Mouse (Mus musculus) 416B (cell line): ENCODE data around the gene Gtpbp3.

ENCODE experiments used
- DNase-seq: peaks from one replicate; pipeline ENCODE4 v3.0.0; 2011; ENCODE audit warnings: low read depth

The Gtpbp3 gene

DNA sequence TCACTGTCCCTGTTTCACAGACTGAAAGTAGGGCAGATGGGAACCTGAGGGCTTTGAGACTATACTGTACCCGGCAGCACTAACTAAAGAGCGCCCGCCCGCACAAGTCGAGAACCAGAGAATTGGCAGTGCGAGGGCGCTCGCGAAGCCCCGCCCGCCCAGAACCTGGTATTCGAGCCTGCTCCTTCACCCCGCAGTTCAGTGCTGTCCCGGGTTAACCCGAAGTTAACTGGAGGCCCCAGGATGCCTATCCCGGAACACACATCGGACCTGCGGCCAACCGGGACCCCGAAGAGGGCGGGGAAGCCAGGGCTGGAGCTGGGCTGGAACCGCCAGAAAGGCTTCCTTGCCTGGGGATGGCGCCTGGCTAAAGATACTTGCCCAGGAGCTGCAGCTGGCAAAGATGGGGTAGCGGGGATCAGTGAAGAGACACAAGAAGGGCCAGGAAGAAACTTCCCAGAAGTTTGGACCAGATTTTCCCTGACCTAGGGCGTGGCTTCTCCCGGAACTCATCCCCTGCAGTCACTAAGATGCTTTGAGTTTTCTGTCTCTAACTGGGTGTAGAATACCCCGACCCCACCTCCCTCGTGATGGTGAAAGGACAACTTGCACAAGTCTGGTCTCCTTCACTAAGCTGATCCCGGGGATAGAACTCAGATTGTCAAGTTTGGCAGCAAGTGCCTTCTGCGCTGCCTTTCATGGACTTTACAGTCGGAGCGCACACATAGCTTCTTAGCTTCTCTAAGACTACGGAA is at the start of gene Gtpbp3:
Gtpbp3 (plus strand) TSS at position 413 of the 755 bp plus-strand sequence.
- peak; percentile 85 for DNase-seq

GRCm38 (mm10) chr8:71441404-71441803 is 46.5 kb upstream of the Gtpbp3 start:
- DNase-seq = peak; percentile 80

- no peak for DNase-seq
These were observed 42.8 kb upstream of the Gtpbp3 start for GRCm38 (mm10) chr8:71445096-71445495.

GRCm38 (mm10) chr8:71451337-71451736 is 36.6 kb upstream of the Gtpbp3 start:
- no peak for DNase-seq

GRCm38 (mm10) chr8:71451777-71452176 is 36.1 kb upstream of the Gtpbp3 start:
- no peak for DNase-seq

GRCm38 (mm10) chr8:71452669-71453068 is 35.2 kb upstream of the Gtpbp3 start:
- DNase-seq = no peak

DNA sequence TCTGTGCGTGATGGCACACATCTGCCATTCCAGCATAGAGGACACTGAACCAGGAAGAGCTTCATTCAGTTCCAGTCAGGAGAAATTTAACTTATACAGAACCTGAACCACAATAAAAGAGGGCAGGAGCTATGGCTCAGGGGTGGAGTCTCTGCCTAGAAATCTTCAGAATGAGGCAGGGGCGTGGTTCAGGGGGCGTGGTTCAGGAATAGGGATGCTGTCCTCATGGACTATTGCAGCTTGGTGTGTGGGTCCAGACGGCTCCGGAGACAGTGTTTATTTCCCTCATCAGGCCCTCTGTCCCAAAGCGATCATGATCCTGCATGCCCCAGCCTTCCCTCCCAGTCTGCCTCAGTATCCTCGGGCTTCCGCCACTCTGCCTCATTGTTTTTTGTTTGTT is 33.2 kb upstream of the Gtpbp3 start:
- no peak for DNase-seq

DNA sequence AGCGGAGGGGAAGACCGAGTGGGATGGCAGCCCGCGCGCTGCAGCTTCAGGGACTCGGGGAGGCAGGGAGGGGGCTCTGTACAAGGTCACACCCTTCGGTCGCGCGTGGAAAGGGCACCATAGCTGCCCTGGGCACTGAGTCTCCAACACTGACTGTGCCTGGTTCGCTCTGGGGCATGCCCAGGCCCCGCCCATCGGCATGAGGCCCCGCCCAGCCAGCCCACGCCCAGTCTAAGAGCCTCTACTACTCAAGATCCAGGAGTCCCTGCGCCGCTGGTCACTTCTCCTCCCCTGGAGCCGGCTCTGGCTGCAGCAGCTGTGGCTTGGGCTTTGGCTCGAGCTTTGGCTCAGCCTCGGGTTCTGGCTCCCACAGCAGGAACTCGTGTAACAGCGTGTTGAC is 31.0 kb upstream of the Gtpbp3 start:
- DNase-seq = no peak

DNA sequence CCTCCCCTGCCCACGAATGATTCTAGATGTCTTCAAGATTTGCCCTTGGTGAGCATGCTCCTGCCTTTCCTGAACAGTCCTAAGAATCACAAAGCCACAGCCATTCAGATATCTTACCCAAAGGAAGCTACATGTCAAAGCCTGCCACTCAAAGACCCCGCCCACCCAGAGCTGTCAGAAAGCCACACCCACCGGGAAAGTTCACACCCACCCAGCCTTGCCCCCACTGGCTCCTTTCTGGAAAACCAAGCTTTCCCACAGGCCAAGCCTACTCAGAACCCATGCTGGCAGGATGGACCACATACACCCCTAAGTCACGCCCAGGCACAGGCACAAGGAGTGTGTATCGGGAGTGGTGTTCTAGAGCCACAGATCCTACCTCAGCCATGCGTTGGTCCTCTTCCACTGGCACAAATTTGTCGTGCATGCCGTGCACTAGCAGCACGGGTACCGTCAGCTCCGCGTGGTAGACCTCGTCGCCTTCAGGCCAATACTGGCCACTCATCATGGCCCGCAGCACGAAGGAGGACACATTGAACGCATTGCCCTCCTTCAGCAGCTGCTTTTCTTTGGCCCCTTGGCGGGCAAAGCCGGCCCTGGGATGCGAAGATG is 30.1 kb upstream of the Gtpbp3 start:
- no peak for DNase-seq

GRCm38 (mm10) chr8:71460716-71461115 is 27.2 kb upstream of the Gtpbp3 start:
- no peak for DNase-seq

GRCm38 (mm10) chr8:71461152-71461840 is 26.6 kb upstream of the Gtpbp3 start:
- DNase-seq = no peak

DNA sequence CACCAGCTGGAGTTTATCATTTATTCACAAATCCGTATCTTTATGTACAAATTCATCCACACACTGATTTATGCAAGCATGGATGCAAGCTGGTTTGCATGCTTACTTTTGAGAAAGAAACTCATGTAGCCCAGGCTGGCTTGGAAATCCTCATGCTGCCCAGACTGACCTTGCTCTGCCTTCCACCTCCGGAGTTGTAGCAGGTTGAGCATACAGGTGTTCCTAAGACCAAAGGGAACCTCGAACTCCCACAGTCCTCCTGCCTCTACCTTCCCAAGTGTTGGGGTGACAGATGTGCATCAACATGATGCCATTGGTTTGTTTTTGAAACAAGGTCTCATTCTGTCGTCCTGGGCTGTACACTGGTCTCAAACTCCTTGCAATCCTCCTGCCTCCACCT is 25.7 kb upstream of the Gtpbp3 start:
- DNase-seq = no peak

DNA sequence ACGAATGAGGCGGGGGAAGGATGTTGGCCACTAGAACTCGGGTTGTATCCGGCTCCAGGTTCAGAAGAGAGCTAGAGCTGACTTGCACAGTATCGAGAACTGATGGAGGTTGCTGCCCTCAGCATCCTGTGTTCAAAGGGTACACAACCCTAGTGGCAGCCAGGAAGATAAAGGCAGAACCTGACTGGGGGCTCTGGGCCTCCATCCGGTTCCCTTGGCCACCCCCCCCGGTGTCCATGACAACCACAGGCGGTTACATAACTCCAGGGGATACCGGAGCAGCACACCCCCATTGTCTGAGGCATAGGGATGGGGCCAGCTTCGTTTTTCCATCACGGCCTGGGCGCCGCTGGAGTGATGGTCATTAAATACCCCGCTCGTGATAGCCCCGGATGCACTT is 25.1 kb upstream of the Gtpbp3 start:
- peak; percentile 46 for DNase-seq

DNA sequence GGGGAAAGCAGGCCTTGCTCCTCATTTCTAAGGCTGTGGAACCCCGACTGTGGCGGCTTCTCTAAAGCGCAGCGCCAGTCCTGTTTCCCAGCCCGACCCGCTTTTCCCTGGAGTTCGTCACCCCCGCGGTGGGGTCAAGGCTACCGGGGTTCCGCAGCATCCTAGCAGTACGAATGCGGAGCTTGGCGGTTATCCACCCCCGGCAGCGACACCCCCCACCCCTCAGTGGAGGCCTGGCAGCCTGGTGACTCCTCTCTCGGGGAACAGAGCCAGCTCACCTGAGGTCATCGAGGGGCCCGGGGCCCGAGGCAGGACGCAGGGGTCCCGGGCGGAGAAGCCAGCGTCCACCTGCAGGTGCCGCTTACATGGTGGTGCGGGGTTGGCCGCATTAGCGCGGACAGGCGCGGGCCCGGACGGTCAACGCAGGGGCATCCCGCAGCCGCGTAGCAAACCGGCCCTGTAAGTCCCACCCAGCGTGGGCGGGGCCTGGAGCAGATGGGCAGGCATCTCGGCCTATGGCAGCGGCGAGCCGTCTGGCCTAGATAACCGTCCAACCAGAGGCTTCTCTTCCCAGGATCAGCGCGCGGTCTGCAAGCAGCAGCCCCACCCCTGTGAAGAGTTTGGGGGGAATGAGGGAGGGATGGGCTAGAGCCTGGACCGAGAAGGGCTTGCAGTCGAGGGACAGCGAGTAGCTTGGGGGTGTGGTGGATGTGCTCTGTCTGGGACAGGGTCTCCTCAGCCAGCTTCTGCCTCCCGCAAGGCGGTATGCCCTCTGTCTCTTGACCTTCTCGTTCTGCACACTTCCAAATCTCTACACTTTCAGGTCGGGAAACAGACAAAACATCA is 24.5 kb upstream of the Gtpbp3 start, which contains the start of gene Abhd8:
Abhd8 (minus strand) TSS at position 468 of the 846 bp plus-strand sequence.
- peak; percentile 96 for DNase-seq

DNA sequence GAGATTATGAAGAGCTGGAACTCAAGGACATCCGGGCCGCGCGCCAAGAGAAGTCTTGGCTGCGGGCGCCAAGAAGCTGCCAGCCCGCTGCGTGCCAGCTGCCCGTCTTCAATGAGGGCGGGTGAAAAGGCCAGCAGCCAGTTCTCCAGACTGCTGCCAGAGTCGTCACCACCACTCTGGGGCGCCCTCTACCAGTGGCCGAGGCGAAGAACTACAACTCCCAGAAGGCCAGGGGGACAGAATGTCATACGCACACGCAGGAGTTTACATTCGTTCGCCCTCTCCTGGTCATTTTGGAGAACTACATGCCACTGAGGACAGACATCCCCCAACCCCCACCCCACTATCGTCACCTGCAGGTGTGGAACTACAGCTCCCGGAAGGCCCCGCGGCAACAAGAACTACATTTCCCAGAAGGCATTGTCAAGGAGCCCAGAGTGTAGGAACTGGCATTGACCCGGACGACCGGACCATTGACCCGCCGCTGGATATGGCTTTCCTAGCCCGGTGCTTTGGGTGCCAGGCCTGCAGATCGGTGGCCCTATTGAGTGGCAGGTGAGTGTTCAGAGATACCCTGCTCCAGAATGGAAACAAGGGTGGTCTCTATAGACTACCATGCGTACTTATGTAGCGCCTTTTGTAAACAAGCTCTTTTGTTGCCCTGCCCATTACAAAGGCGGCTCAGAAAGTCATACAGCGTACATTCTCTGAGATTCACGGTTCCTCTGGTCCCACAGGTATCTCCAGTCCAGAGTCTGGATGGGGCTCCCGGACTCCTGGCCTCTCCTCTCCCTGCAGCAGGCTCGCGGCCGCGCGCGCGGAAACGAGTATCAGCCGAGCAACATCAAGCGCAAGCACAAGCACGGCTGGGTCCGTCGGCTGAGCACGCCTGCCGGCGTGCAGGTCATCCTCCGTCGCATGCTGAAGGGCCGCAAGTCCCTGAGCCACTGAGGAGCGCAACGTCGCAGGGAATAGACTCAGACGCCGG is 23.1 kb upstream of the Gtpbp3 start, which contains the start of gene Mrpl34:
Mrpl34 (plus strand) TSS at position 447 of the 988 bp plus-strand sequence.
- DNase-seq = peak; percentile 100

GRCm38 (mm10) chr8:71465733-71466132 is 22.2 kb upstream of the Gtpbp3 start:
- DNase-seq = no peak

GRCm38 (mm10) chr8:71466198-71466597 is 21.7 kb upstream of the Gtpbp3 start:
- no peak for DNase-seq

DNA sequence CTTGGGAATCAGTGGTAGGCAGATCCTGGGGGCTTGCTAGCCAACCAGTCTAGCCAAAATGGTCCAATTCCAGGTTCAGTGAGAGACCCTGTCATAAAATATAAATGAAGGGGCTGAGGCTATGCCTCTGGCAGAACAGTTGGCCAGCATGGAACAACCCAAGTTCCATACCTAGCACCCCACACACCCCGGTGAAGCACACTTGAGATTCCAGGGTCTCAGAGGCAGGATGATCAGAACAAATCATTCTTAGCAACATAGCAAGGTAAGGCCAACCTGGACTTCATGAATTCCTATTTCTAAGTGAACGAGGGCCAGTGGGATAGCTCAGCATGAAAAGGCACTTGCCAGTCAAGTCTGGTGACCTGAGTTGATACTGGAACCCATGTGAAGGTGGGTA is 20.7 kb upstream of the Gtpbp3 start:
- no peak for DNase-seq

DNA sequence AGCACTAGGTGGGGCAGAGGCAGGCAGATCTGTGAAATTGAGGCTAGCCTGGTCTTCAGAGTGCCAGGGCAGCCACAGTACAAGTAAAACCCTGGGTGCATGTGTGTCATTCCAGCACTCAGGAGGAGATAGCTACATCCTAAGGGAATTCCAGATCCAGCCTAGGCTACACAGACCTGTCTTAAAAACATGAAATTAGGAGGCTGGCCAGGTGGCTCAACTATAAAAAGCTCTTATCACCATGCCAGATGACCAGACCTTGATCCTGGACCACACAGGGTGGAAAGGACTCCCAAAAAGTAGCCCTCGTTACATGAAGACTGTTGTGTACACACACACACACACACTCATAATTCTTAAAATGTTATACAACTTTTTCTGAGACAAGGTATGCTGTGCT is 19.9 kb upstream of the Gtpbp3 start:
- no peak for DNase-seq

DNA sequence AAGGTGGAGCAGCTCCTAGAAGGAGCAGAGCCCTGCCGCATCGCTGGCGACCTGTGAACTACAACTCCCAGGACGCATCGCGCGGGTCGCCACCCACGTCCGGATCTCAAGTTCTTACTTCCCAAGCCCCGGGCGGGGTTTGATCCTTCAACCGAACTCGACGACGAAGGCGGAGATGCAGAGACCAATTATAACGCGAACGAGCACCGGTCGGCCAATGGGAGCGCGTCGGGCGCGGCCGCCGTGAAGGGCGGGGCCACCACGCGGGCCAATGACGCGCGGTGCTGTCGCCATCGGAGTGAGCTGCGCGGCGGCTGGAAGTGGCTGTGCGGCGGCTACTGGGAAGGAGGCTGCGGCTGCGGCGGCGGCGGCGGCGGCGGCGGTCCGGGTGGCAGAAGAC is 19.0 kb upstream of the Gtpbp3 start, which contains the start of gene Dda1:
Dda1 (plus strand) TSS at position 284 of the 400 bp plus-strand sequence.
- DNase-seq = peak; percentile 99

GRCm38 (mm10) chr8:71469411-71469810 is 18.5 kb upstream of the Gtpbp3 start:
- peak; percentile 42 for DNase-seq
